Mouse (Mus musculus) ES-Bruce4 (cell line): ENCODE data around the gene Rmdn3.

ENCODE experiments used
- CTCF ChIP-seq: IDR thresholded peaks from one replicate; pipeline ENCODE4 v1.8.1; 2011; ENCODE audit warnings: low read depth, low read length
- EP300 ChIP-seq: IDR thresholded peaks from 2 replicates; pipeline ENCODE4 v1.6.1; 2011; ENCODE audit warnings: low read depth, low read length; ENCODE audit not compliant: insufficient read depth
- POLR2A ChIP-seq: IDR thresholded peaks from one replicate; pipeline ENCODE4 v1.8.1; 2011; ENCODE audit warnings: low read length; ENCODE audit not compliant: insufficient read depth

DNA sequence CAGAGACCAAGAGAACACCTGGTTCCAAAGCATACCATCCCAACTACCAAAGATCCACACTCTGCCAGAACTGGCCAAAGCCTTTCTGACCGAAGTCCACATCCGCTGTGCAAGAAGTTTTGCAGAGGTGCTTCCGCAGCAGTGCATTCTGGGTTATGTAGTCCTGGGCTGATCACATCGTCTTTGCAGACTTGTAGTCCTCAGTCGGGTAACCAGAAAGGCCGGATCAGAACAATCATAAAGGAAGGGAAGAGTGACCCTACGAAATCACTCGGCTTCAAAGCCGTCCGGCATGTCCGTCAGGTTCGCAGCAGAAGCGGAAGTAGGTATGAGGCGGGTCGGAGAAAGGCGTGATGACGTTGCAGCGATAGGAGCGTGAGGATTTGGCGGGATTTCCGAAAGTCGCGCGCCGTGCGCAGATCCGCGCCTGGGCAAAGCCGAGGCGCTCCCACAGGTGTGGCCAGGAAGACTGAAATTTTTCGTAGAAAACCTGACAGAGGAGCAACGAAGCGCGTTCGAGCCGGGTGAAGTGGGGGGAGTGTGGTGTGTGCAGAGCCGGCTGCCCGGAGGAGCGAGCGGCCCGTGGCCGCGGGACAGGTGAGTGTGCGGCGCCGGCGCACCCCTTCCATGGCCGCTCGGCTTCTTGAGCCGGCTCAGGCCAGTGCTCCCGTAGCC, 44.3 kb downstream of the Rmdn3 start, which contains the start of gene Rad51:
- TF ChIP-seq CTCF (no peak), EP300 (no peak), POLR2A (peak; percentile 97)
